Mouse (Mus musculus) thymus, postnatal 10 days (tissue): ENCODE data around the gene Tbcd.

ENCODE experiments used
- DNase-seq, 2 experiments: peaks; one replicate each; pipeline ENCODE4 v3.0.0; 2021; ENCODE audit warnings: low spot score in 2 of 2

Tbcd gene

GRCm38 (mm10) chr11:121475699-121476415 lies 24.1 kb downstream of the Tbcd start:
- peak; percentile 51 to 81 for DNase-seq

DNA sequence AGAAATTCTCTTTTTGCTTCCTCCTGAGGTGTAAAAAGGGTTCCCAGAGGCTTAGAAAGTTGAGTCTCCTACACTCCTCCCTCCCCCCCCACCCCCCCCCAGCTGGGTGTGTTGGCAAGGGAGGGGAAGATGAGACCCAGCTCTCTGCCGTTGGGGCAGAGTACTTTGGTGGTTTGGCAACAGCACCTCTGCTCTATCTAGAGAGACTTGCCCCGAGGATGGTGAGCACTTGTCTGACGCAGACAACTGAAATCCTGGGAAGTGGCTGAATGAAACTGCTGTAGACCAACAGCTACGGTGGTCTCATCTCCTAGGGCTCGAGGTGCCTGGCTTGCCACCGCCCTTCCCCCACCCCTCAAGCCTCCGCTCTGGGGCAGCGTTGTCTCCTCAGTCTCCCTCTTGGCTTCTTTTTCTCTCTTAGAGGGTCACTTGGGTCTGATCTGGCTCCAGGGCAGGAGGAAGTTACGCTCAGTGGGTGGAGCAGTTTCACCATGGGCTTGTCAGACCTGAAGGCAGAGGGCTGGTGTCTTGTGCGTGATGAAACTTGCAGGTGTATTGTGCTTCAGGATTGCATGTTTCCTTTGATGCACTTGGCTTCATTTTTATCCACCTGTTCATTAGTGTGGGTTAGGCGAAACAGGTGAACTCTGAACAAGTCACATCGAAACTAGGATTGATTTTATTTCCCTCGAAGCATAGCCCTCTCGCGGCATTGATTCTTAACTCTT lies 27.9 kb downstream of the Tbcd start:
- no peak for DNase-seq

DNA sequence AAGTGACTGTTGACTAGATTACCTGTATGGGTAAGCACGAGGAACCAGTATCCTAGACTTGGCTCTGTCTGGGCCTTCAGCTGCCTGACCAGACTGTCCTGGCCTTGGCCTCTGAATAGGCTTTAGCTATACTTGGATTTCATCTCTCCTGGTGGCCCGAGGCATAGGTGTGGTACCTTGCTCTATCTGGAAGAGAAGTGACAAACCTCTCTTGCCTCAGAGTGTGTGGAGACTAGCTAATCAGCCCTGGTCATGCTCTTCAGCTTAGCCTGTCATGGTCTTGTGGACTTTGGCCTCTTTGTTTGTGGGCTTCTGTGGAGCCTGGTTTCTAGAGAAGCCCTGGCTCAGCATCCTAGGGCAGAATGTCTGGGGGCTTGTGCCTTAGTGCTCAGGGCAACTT lies 29.4 kb downstream of the Tbcd start:
- no peak for DNase-seq

- peak in 1 of 2 experiments; percentile 12 for DNase-seq
Observed at GRCm38 (mm10) chr11:121485882-121486281, 34.1 kb downstream of the Tbcd start.

GRCm38 (mm10) chr11:121490651-121491050 lies 38.9 kb downstream of the Tbcd start:
- DNase-seq: no peak

DNA sequence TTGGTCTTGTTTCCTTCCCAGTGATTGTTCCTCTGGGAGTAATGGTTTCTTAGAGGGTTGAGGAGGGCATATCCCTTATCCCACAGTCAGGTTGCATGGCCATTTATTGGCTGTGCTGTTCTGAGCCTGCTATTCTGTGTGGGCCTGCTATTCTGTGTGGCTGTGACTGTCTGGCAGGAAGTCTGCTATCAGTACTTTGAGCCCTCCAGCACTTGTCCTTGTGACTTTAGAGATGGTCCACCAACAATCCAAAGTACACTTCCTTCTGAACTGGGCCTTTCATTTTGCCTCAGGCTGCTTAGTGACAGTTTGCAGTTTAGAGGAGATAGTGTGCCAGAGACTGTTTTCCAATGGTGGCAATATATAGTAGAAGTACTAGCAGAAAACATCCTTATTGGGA lies 48.8 kb downstream of the Tbcd start:
- no peak for DNase-seq

GRCm38 (mm10) chr11:121501525-121501924 lies 49.8 kb downstream of the Tbcd start:
- no peak for DNase-seq

DNA sequence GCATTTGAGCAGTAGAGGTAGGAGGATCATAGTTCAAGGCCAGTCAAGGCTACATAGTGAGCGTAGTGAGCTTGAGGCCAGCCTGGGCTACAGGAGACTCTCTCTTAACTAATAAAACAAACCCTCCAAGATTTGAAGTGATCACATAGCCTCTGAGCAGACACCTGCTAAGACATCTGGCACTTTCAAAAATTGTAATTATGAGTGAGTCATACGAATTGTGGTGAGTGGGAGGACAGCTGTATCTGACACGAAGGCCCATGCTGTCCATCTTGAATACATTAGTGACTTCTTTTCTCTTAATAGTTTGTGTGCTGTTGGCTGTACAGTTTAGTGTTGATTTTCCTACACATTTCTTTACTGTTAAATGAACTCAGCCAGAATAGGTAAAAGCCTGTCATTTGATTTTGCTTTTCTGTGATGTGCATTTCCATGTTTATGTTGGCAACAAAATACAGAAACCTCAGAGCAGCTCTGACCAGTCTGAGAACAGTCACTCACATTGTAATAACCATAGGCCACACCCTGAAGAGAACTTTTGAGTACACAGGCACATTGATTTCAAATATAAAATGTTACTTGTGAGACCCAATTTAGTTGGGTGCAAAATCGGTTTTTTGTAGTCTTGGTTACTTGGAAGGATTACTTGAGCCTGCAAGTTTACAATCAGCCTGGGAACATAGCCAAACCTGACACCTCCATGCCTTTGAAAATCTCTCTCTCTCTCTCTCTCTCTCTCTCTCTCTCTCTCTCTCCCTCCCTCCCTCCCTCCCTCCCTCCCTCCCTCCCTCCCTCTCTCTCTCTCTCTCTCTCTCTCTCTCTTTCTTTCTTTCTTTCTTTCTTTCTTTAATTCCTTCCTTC lies 50.5 kb downstream of the Tbcd start:
- DNase-seq: no peak

- no peak for DNase-seq
Observed at GRCm38 (mm10) chr11:121508478-121508877, 56.7 kb downstream of the Tbcd start.

DNA sequence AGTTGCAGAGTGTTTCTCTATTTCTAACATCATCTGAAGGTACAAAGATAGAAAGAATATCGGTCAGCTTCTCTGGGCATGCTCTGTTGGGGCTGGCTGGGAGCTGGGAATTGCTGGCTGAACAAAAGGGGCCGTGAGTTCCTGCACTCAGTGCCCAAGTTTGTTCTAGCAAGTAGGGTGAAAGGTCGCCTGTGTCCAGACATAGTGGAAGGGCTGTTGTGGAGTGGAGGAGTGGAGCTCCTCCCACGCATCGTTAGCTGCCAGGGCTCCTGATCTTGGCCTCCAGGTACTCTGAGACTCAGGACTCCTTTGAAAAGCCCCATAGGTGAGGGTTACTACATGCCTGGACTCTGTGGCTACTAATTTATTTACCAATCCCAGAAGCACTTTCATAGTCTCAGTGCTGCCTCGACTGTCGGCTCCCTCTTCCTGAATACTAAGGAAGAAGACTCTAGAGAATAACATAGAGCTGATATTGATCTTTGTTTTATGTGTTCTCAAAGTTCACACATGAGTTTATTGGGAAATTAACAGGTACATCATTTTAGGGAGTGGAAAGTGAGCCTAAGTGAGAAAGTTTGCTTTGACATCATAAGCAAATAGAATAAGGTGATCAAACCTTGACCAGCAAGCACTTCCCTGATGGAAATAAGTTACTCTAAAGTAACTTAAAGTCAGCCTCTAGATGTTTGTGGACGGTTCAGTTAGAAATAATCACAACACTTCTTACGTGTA lies 58.9 kb downstream of the Tbcd start:
- no peak for DNase-seq

- DNase-seq: no peak
Observed at GRCm38 (mm10) chr11:121512896-121513572, 61.3 kb downstream of the Tbcd start.

- no peak for DNase-seq
Observed at GRCm38 (mm10) chr11:121515996-121516395, 64.2 kb downstream of the Tbcd start.

GRCm38 (mm10) chr11:121516906-121517305 lies 65.2 kb downstream of the Tbcd start:
- no peak for DNase-seq

GRCm38 (mm10) chr11:121517687-121518465 lies 66.1 kb downstream of the Tbcd start:
- no peak for DNase-seq

DNA sequence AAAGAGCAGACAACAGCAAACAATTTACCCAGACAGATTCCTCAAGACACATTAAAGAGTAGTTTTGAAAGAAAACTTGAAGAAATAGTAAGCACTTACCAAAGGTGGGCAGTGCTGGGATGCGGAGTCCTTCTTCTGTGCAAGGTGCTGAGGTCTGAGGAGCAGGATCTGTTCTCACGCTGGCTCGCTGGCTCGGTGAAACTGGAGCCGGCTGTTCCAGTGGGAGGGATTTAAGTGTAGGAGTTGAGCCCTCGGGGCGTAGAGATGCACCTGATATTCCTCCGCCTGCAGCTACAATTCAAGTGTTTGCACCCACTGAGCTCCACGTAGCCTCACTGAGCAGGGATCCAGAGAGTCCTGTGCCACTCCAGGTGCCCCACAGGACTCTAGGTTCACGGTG lies 67.4 kb downstream of the Tbcd start, which contains the start of gene Zfp750:
Gene Zfp750 (minus strand): TSS at position 203 of the 400 bp plus-strand sequence.
- DNase-seq: no peak

- DNase-seq: no peak
Observed at GRCm38 (mm10) chr11:121519703-121520102, 68.0 kb downstream of the Tbcd start.

GRCm38 (mm10) chr11:121520761-121521160 lies 69.0 kb downstream of the Tbcd start:
- DNase-seq: no peak

DNA sequence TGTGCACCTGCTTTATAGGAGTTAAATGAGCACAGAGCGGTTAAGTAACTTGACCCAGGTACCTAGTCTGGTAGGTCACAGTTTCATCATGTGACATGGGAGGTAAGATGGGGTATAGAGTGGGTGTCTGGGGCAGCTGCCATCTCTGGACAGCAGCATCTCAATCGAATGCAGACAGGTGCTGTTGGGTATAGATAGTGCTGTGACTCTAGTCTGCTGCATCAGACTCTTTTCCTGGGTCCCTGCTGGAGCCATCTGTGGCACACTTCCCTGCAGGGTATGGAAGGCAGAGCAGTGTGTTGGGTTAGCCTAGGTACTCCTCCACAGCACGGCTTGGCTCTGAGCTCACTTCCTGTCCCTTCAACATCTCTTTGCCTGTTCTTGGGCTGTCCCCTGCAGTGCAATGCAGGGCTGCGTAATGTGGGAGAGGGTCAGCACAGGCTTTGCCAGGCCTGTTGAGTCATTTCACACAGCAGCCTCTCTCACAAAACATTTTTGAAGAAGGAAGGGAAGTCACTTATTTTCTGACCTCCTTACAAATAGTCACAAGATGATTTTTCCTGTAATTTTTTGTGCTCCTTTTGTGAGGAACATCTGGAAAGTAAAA lies 70.5 kb downstream of the Tbcd start:
- no peak for DNase-seq

- no peak for DNase-seq
Observed at GRCm38 (mm10) chr11:121524191-121524590, 72.4 kb downstream of the Tbcd start.

- no peak for DNase-seq
Observed at GRCm38 (mm10) chr11:121529747-121530146, 78.0 kb downstream of the Tbcd start.
